Mouse (Mus musculus) brain, embryonic 14.5 days (tissue): ENCODE measurements at regions not wholly inside any gene's neighbourhood (a gene's known extent, or its start where the extent isn't known, plus 50 kb on each side); places are given as distances from the start of the nearest gene placed in this dataset.

Source experiments
- CTCF ChIP-seq: fragments of 200-500 bp; IDR thresholded peaks from 2 replicates; pipeline ENCODE4 v1.5.1; 2012; ENCODE audit warnings: inconsistent platforms, mild to moderate bottlenecking, moderate library complexity, borderline replicate concordance; ENCODE audit not compliant: insufficient read depth, insufficient read length; ENCODE audit errors: extremely low read depth
- POLR2A ChIP-seq: fragments of 200-500 bp; IDR thresholded peaks from 2 replicates; pipeline ENCODE4 v1.6.1; 2012; ENCODE audit warnings: mild to moderate bottlenecking, inconsistent platforms, borderline replicate concordance; ENCODE audit not compliant: poor library complexity, insufficient read depth, insufficient read length, severe bottlenecking; ENCODE audit errors: extremely low read depth

DNA sequence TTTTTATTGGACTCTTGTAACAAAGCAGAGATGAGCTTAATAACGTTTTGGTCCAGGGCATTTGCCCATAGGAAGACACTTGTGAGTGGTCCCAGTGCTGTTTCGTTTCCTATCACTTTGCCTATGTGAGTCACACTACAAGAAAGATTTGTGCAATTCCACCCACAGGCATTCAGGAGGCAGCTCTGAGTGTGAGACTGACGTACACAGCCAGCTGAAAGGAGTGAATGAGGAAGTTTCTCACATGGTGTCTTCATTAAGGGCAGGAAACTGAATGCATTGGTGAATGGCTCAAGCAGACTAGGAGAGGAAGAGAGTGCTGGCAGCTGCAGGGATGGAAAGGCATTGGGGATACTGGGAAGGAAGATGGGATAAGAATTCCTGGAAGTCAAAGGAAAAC is 230.5 kb upstream of the Fam241a start:
- TF ChIP-seq POLR2A (no peak), CTCF (no peak)
